Mouse (Mus musculus) kidney, embryonic 15.5 days (tissue): ENCODE results near the gene Gfi1b. TPM values are rescaled to one million over a fixed set of nuclear protein-coding genes. Genes with fewer than 3 reads are reported as not detected.
A peak's percentile ranks its signal among the peaks of the same experiment; 100 is the strongest.

ENCODE experiments used
- ATAC-seq: fragments of 200-750 bp; cut with Nextera tagmentation; replicated peaks from 2 replicates; pipeline ENCODE4 v1.8.0; 2017; ENCODE audit warnings: moderate TSS enrichment; ENCODE audit not compliant: low FRiP score
- H3K27ac ChIP-seq: fragments of 300-500 bp; sonication (generic); 2 replicates; pipeline ENCODE4 v1.5.1; 2015; ENCODE audit warnings: mild to moderate bottlenecking, inconsistent platforms
- H3K27me3 ChIP-seq: fragments of 300-500 bp; sonication (generic); 2 replicates; pipeline ENCODE4 v1.6.1; 2015; ENCODE audit warnings: inconsistent platforms
- H3K36me3 ChIP-seq: fragments of 300-500 bp; sonication (generic); 2 replicates; pipeline ENCODE4 v1.6.1; 2015; ENCODE audit warnings: inconsistent platforms
- H3K4me1 ChIP-seq: fragments of 300-500 bp; sonication (generic); 2 replicates; pipeline ENCODE4 v1.6.1; 2015; ENCODE audit warnings: inconsistent platforms
- H3K4me2 ChIP-seq: fragments of 300-500 bp; sonication (generic); 2 replicates; pipeline ENCODE4 v1.6.1; 2015; ENCODE audit warnings: moderate library complexity, mild to moderate bottlenecking, inconsistent platforms
- H3K4me3 ChIP-seq: fragments of 300-500 bp; sonication (generic); replicated peaks from 2 replicates; pipeline ENCODE4 v1.5.1; 2015; ENCODE audit warnings: mild to moderate bottlenecking, inconsistent platforms
- H3K9ac ChIP-seq: fragments of 300-500 bp; sonication (generic); 2 replicates; pipeline ENCODE4 v1.6.1; 2015; ENCODE audit warnings: mild to moderate bottlenecking, inconsistent platforms
- H3K9me3 ChIP-seq: fragments of 300-500 bp; sonication (generic); replicated peaks from 2 replicates; pipeline ENCODE4 v1.6.1; 2016; ENCODE audit warnings: inconsistent platforms
- WGBS: fragments of 180-500 bp; shearing (Covaris S2); methylation state at CpG from one replicate; pipeline ENCODE4 v1.1.7; 2015; ENCODE audit warnings: mixed read lengths; 5-methylcytosine and 5-hydroxymethylcytosine counted together
- polyA plus RNA-seq: library from polyadenylated mRNA; unstranded; fragments of >200 nt; fragmentation: Nextera tagmentation; extraction: Ambion mirVana; gene quantifications from 2 replicates; pipeline ENCODE4 v1.2.1, GENCODE M21; 2015

Gene Gfi1b
- polyA plus RNA-seq, 1 experiment from 2014 or later: 1.1 TPM

DNA sequence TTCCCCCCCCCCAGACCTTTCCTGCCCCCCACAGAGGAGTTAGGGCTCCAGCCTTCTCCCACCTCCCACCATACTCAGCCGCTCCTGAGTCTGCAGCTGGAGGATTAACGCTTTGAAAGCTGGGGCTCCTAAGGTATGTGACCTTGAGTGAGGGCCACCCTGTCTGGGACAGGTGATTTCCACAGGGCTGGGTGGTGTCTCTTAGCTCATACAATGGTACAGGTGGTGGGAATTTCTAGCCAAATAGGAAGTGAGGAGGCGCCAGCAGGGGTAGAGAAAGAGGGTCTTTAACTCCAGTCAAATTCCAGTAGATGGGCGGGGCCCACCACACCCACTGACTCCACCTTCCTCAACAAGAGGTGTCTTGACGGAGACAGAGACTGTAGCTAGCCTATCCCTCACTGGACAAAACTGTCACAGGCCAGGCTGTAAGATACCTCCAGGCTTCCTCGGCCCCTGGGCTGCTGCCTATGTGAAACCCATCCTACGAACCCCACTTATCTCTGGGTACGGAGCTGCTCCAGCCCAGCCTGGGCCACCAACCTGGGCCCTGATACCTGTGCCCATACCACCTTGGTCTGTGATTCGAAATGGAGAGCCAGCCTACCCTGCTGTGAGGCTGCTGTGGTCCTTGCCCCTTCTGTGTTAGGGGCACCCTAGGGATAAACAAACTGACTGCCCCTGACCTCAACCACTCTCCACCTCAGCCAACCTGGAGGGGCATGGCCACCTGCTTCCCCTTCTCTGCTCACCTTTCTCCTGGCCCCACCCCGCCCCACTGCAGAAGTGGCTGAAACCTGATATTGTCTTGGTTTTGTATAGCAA is 14.2 kb downstream of the Gfi1b start:
- H3K9me3 ChIP-seq: no peaks in the 10 kb centered on the region
- no peak overlapping the region for H3K9ac ChIP-seq
- 49% methylated on average over 10 of the region's 10 CpGs for WGBS
- H3K4me2 ChIP-seq: no peak overlapping the region
- H3K36me3 ChIP-seq: no peaks in the 10 kb centered on the region
- H3K4me3 ChIP-seq: no peak overlapping the region
- no peak overlapping the region for H3K27ac ChIP-seq
- no peak for ATAC-seq
- H3K4me1 ChIP-seq: peaks cover 25% of the 10 kb centered on the region
- no peaks in the 10 kb centered on the region for H3K27me3 ChIP-seq

DNA sequence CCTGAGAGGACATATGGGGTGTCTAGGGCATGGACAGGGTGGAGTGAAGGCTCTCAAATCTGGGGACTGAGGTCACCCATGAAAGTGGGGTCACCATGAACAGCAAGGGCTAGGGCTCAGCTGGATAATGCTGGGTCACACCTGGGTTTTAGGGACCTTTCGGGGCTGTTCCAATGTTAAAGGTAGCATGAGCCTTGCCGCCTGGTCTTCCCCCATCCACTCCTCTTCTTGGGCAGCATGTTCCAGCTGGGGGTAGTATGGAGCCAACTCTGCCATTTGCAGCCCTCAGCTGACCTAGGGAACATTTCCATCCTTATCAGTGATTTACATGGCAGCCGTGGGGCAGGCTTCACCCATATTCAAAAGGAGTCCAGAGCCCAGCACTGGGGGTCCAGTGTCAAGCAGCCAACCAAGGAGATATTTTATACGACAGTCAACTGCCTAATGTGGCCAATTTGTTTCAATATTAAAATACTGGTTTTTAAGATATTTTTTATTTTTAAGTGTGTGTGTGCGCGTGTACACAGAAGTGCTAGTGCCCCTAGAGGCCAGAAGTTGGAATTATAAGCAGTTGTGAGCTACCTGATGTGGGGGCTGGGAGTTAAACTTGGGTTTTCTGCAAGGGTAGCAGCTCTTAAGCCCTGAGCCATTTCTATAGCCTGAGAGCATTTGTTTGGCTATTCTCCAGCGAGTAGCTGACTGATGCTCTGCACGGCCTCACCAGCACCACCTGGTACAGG is 15.0 kb downstream of the Gfi1b start:
- no peaks in the 10 kb centered on the region for H3K27me3 ChIP-seq
- ATAC-seq: no peak

GRCm38 (mm10) chr2:28605789-28606541 is 15.8 kb downstream of the Gfi1b start:
- H3K9me3 ChIP-seq: no peaks in the 10 kb centered on the region
- no peak for ATAC-seq
- WGBS: 47% methylated on average over 14 of the region's 14 CpGs
- H3K27me3 ChIP-seq: no peaks in the 10 kb centered on the region
- no peak overlapping the region for H3K9ac ChIP-seq
- H3K36me3 ChIP-seq: no peaks in the 10 kb centered on the region
- H3K4me3 ChIP-seq: no peak overlapping the region
- H3K27ac ChIP-seq: no peak overlapping the region
- H3K4me2 ChIP-seq: no peak overlapping the region
- peaks cover 28% of the 10 kb centered on the region for H3K4me1 ChIP-seq

More for the DNA sequence above, 15.0 kb downstream of the Gfi1b start:
- Histone ChIP-seq H3K4me2 (no peak overlapping the region), H3K9ac (no peak overlapping the region), H3K36me3 (no peaks in the 10 kb centered on the region), H3K9me3 (no peaks in the 10 kb centered on the region), H3K4me1 (peaks cover 31% of the 10 kb centered on the region), H3K4me3 (no peak overlapping the region), H3K27ac (no peak overlapping the region)
- 65% methylated on average over 8 of the region's 8 CpGs for WGBS

- Histone ChIP-seq H3K4me3 (no peak overlapping the region), H3K4me2 (no peak overlapping the region), H3K9ac (no peak overlapping the region), H3K27me3 (no peaks in the 10 kb centered on the region), H3K36me3 (no peaks in the 10 kb centered on the region), H3K9me3 (no peaks in the 10 kb centered on the region), H3K4me1 (peaks cover 36% of the 10 kb centered on the region), H3K27ac (no peak overlapping the region)
- 90% methylated on average over 5 of the region's 5 CpGs for WGBS
- ATAC-seq: no peak
Measured at GRCm38 (mm10) chr2:28603542-28603941, 18.2 kb downstream of the Gfi1b start.

GRCm38 (mm10) chr2:28601720-28602590 is 19.8 kb downstream of the Gfi1b start:
- Histone ChIP-seq H3K27me3 (no peaks in the 10 kb centered on the region), H3K9ac (no peak overlapping the region), H3K36me3 (no peaks in the 10 kb centered on the region), H3K4me1 (peaks cover 34% of the 10 kb centered on the region), H3K9me3 (no peaks in the 10 kb centered on the region), H3K27ac (peak overlapping the region; percentile 32; the same call in 1 of the 2 replicates), H3K4me2 (no peak overlapping the region), H3K4me3 (no peak overlapping the region)
- ATAC-seq: peak; percentile 47
- 54% methylated on average over 12 of the region's 12 CpGs for WGBS

DNA sequence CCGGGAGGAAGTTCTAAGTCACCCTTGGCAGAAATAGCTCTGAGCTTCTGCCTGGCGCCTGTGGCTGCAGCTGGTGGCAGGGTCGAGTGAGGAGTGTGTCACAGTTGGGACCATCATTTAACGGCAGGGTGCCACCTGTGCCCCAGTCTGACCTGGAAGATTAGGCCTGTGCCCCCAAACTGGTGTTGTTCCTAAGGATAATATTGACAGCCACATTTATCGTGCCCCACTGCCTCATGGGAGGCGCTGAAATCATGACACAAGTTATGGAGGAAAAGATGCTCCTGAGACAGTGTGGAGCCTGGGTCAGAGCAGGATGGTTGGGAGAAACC is 22.2 kb downstream of the Gfi1b start:
- no peak overlapping the region for H3K4me2 ChIP-seq
- peaks cover 25% of the 10 kb centered on the region for H3K4me1 ChIP-seq
- WGBS: 68% methylated on average over 6 of the region's 6 CpGs
- H3K27me3 ChIP-seq: no peaks in the 10 kb centered on the region; the same call in 1 of the 2 replicates
- no peaks in the 10 kb centered on the region for H3K9me3 ChIP-seq
- H3K9ac ChIP-seq: no peak overlapping the region
- H3K27ac ChIP-seq: no peak overlapping the region
- H3K4me3 ChIP-seq: no peak overlapping the region
- ATAC-seq: no peak
- H3K36me3 ChIP-seq: no peaks in the 10 kb centered on the region

- ATAC-seq: no peak
- Histone ChIP-seq H3K4me1 (peaks cover 25% of the 10 kb centered on the region), H3K4me3 (no peak overlapping the region), H3K36me3 (no peaks in the 10 kb centered on the region), H3K27me3 (no peaks in the 10 kb centered on the region; the same call in 1 of the 2 replicates), H3K9me3 (no peaks in the 10 kb centered on the region), H3K27ac (no peak overlapping the region; the same call in 1 of the 2 replicates), H3K4me2 (no peak overlapping the region), H3K9ac (no peak overlapping the region)
- WGBS: 46% methylated on average over 12 of the region's 12 CpGs
Measured at GRCm38 (mm10) chr2:28598692-28599568, 22.9 kb downstream of the Gfi1b start.

DNA sequence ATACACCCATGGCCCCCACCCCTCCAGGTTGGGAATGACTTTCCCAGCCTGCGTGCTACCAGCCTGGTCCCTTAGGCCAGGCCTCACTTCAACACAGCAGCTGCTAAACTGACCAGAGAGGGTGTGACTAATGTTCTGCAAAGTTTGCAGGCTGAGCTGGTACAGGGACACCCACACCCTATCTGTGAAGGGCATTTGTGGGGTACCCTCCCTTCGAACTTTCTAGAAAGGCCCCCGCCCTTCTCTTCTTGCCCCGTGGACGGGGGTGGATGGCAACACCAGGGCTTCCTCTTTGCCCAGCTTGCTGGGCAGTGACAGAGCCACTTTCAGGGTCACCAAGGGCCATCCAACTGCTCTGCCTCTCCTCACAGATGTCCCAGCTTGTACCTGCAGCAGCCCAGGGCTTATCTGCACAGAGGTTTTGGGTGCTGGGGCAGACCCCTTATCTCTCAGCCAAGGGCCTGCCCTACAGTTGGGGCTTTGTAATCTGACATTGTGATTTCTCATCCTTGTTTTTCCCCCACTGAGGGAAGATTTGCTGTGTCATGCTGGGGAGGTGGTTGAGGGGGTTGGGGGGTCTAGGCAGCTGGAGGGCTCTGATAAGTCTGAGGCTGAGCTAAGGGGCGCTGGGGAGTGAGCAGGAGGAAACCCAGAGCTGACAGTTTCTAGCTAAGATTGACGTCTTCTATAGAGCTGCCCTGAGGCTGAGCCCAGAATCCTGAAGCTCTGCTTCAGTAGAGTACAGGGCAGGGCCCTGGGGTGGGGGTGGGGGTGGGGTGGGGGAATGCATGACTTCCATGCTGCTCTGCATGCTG is 23.8 kb downstream of the Gfi1b start:
- peaks cover 28% of the 10 kb centered on the region for H3K4me1 ChIP-seq
- peaks cover 8% of the 10 kb centered on the region; the same call in 1 of the 2 replicates for H3K27me3 ChIP-seq
- no peak overlapping the region for H3K4me3 ChIP-seq
- ATAC-seq: peak; percentile 61; the same call in 1 of the 2 replicates
- no peaks in the 10 kb centered on the region for H3K9me3 ChIP-seq
- no peak overlapping the region for H3K4me2 ChIP-seq
- no peaks in the 10 kb centered on the region for H3K36me3 ChIP-seq
- H3K27ac ChIP-seq: no peak overlapping the region; the same call in 1 of the 2 replicates
- H3K9ac ChIP-seq: no peak overlapping the region
- 74% methylated on average over 7 of the region's 7 CpGs for WGBS

GRCm38 (mm10) chr2:28596998-28597397 is 24.8 kb downstream of the Gfi1b start:
- no peak for ATAC-seq
- peaks cover 8% of the 10 kb centered on the region; the same call in 1 of the 2 replicates for H3K27me3 ChIP-seq
- no peak overlapping the region for H3K9ac ChIP-seq
- no peak overlapping the region for H3K4me2 ChIP-seq
- H3K36me3 ChIP-seq: no peaks in the 10 kb centered on the region
- 90% methylated on average over 7 of the region's 7 CpGs for WGBS
- no peak overlapping the region for H3K27ac ChIP-seq
- H3K4me1 ChIP-seq: peaks cover 25% of the 10 kb centered on the region
- H3K4me3 ChIP-seq: no peak overlapping the region
- H3K9me3 ChIP-seq: no peaks in the 10 kb centered on the region

DNA sequence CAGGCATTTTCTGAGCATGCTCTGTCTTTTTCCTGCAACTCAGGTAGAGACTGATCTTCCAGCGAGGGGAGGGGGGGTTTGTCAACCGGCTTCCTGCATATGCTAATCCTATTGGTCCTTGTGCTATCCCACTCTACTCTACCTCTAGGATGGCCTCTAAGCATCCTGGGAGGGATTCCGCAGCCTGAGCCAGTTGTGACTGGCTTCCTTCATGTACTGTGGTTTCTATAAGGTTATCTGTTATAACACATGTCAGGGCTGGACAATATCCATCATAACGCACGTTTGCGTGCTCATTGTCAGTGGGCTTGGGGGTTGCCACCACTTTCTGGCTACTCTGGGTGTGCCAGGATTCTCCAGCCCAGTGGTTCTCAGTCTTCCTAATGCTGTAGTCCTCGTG is 25.8 kb downstream of the Gfi1b start:
- Histone ChIP-seq H3K4me1 (peaks cover 21% of the 10 kb centered on the region), H3K4me3 (no peak overlapping the region), H3K27ac (no peak overlapping the region), H3K27me3 (peaks cover 8% of the 10 kb centered on the region; the same call in 1 of the 2 replicates), H3K36me3 (no peaks in the 10 kb centered on the region), H3K9me3 (no peaks in the 10 kb centered on the region), H3K4me2 (no peak overlapping the region), H3K9ac (no peak overlapping the region)
- ATAC-seq: no peak
- WGBS: 77% methylated on average over 7 of the region's 7 CpGs
